Mouse (Mus musculus) neural tube, embryonic 11.5 days (tissue): ENCODE results near the gene Gm128. TPM values are rescaled to one million over a fixed set of nuclear protein-coding genes. Genes with fewer than 3 reads are reported as not detected.

ENCODE experiments used
- ATAC-seq: fragments of 200-750 bp; cut with Nextera tagmentation; 2 replicates; pipeline ENCODE4 v1.8.0; 2017; ENCODE audit warnings: moderate number of reproducible peaks, mild to moderate bottlenecking, moderate TSS enrichment, moderate library complexity; ENCODE audit not compliant: insufficient read depth, low FRiP score, low TSS enrichment
- DNase-seq: peaks from one replicate; pipeline ENCODE4 v3.0.0-alpha.2; 2015; ENCODE audit warnings: low spot score
- H3K27ac ChIP-seq: fragments of 300-500 bp; sonication (generic); 2 replicates; pipeline ENCODE4 v1.5.1; 2014; ENCODE audit warnings: low read depth, mild to moderate bottlenecking, low read length
- H3K27me3 ChIP-seq: fragments of 300-500 bp; sonication (generic); 2 replicates; pipeline ENCODE4 v1.6.1; 2014; ENCODE audit warnings: mild to moderate bottlenecking, low read length, mixed read lengths; ENCODE audit not compliant: control insufficient read depth, insufficient read depth
- H3K36me3 ChIP-seq: fragments of 300-500 bp; sonication (generic); 2 replicates; pipeline ENCODE4 v1.6.1; 2014; ENCODE audit warnings: mild to moderate bottlenecking, low read length, moderate library complexity, mixed read lengths; ENCODE audit not compliant: control insufficient read depth, insufficient read depth
- H3K4me1 ChIP-seq: fragments of 300-500 bp; sonication (generic); 2 replicates; pipeline ENCODE4 v1.6.1; 2014; ENCODE audit warnings: low read length, mixed read lengths; ENCODE audit not compliant: control insufficient read depth, insufficient read depth
- H3K4me2 ChIP-seq: fragments of 300-500 bp; sonication (generic); 2 replicates; pipeline ENCODE4 v1.6.1; 2014; ENCODE audit warnings: low read depth, mild to moderate bottlenecking, moderate library complexity
- H3K4me3 ChIP-seq: fragments of 300-500 bp; sonication (generic); 2 replicates; pipeline ENCODE4 v1.5.1; 2014; ENCODE audit warnings: low read depth, low read length
- H3K9ac ChIP-seq: fragments of 300-500 bp; sonication (generic); 2 replicates; pipeline ENCODE4 v1.6.1; 2014; ENCODE audit warnings: mild to moderate bottlenecking, low read length
- H3K9me3 ChIP-seq: fragments of 300-500 bp; sonication (generic); 2 replicates; pipeline ENCODE4 v1.6.1; 2016; ENCODE audit warnings: low read length; ENCODE audit not compliant: control insufficient read depth
- WGBS: fragments of 180-500 bp; shearing (Covaris S2); extraction: QIAGEN DNeasy Blood & Tissue Kit; methylation state at CpG from one replicate; pipeline ENCODE4 v1.1.7; 2014; 5-methylcytosine and 5-hydroxymethylcytosine counted together
- polyA plus RNA-seq: library from polyadenylated mRNA; unstranded; fragments of >200 nt; fragmentation: Nextera tagmentation; extraction: Ambion mirVana; gene quantifications from 2 replicates; pipeline ENCODE4 v1.2.1, GENCODE M21; 2014

The Gm128 gene
- polyA plus RNA-seq, 1 experiment from 2014 or later, result 0.33 TPM

DNA sequence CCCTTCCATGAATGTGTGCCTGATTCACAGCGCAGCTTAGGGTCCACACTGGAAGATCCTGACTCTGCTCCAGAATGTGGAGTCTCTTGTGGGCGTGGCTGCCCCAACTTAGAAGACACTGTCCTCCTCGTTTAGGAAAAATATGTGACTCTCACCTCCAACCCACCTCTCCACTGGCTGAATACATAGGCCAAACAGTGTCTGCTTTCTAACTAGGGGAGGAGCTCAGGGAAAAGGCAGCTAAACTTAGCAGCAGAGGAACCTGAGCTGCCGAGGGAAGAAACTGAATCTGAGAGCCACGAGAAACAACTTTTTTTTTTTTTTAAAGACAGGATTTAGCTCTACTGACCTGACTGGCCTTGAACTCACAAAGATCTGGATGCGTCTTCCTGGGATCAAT, 33.8 kb upstream of the Gm128 start:
- no peaks in the 10 kb centered on the region for H3K9me3 ChIP-seq
- H3K27me3 ChIP-seq, result no peaks in the 10 kb centered on the region
- H3K4me1 ChIP-seq, result no peaks in the 10 kb centered on the region
- DNase-seq (no peak), ATAC-seq (no peak)
- H3K9ac ChIP-seq, result no peak overlapping the region
- H3K4me2 ChIP-seq, result no peak overlapping the region
- H3K27ac ChIP-seq, result no peak overlapping the region
- WGBS, result 82% methylated on average over 6 of the region's 6 CpGs
- no peak overlapping the region for H3K4me3 ChIP-seq
- no peaks in the 10 kb centered on the region; the same call in 1 of the 2 replicates for H3K36me3 ChIP-seq

DNA sequence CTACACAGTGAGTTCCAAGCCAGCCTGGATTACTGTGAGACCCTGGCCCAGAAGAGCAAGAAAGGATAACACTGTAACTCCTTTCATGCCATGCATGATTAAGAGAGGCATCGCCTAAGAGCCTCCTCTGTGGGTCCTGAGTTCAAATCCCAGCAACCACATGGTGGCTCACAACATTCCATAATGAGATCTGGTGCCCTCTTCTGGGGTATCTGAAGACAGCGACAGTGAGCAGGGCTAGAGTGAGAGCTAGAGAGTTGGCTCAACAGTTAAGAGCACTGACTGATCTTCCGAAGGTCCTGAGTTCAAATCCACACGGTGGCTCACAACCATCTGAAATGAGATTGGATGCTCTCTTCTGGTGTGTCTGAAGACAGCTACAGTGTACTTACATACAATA, 33.1 kb upstream of the Gm128 start:
- H3K4me2 ChIP-seq, result no peak overlapping the region

DNA sequence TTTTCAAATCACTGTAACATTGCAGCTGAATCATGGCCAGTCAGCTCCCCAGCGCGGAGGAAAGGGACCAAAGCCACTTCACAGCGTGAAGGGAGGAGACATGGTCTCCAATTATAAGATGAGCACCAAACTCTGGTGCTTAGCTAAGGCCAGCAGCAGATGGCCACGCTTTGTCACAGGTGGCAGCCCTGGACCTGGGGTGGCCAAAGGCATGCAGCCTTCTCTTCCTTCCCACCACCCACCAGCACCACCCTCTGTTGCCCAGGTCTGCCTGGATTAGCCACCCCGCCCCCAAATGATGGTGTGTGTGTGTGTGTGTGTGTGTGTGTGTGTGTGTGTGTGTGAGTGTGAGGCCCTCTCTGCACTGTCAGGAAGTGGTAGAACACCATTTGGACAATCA, 32.1 kb upstream of the Gm128 start:
- H3K36me3 ChIP-seq, result no peaks in the 10 kb centered on the region; the same call in 1 of the 2 replicates
- no peaks in the 10 kb centered on the region for H3K9me3 ChIP-seq
- 96% methylated on average over 5 of the region's 5 CpGs for WGBS
- ATAC-seq, result no peak
- no peak overlapping the region for H3K27ac ChIP-seq
- no peaks in the 10 kb centered on the region for H3K4me1 ChIP-seq
- no peaks in the 10 kb centered on the region for H3K27me3 ChIP-seq
- DNase-seq, result no peak
- H3K4me3 ChIP-seq, result no peak overlapping the region
- no peak overlapping the region for H3K4me2 ChIP-seq
- no peak overlapping the region for H3K9ac ChIP-seq

More for the DNA sequence above, 33.1 kb upstream of the Gm128 start:
- Histone ChIP-seq H3K36me3 (no peaks in the 10 kb centered on the region; the same call in 1 of the 2 replicates), H3K27ac (no peak overlapping the region), H3K4me1 (no peaks in the 10 kb centered on the region), H3K9me3 (no peaks in the 10 kb centered on the region), H3K9ac (no peak overlapping the region), H3K27me3 (no peaks in the 10 kb centered on the region), H3K4me3 (no peak overlapping the region)
- no peak for DNase-seq
- ATAC-seq, result no peak
- WGBS, result 93% methylated on average over 4 of the region's 4 CpGs

DNA sequence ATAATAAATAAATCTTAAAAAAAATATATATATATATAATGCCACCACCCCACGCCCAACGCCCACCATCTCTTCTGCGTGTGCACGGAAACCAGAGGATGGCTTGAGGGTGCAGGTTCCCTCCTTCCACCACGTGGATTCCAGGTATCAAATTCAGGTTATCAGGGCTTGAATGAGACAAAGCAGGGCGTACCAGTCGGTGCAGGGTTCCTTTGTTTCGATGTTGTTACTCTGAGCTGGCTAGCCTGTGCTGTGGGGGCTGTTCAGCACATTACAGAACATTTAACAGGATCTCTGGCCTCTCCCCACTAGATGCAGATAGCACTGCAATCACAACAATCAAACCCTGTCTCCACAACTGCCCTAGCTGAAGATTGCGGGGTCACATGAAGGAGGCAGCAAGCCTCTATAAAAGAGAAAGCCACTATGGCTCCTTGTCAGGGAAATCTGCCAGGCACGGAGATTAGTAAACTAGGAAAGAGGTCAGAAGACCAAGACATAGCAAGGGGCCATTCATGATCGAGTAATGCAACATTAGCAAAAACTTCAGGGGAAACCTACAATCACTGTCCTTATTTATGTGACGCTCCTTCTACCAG, 29.5 kb upstream of the Gm128 start:
- ATAC-seq (no peak), DNase-seq (no peak)
- Histone ChIP-seq H3K4me1 (no peaks in the 10 kb centered on the region), H3K9me3 (no peaks in the 10 kb centered on the region), H3K9ac (no peak overlapping the region), H3K4me3 (no peak overlapping the region), H3K36me3 (no peaks in the 10 kb centered on the region; the same call in 1 of the 2 replicates), H3K27me3 (no peaks in the 10 kb centered on the region), H3K4me2 (no peak overlapping the region), H3K27ac (no peak overlapping the region)
- 89% methylated on average over 12 of the region's 12 CpGs for WGBS

DNA sequence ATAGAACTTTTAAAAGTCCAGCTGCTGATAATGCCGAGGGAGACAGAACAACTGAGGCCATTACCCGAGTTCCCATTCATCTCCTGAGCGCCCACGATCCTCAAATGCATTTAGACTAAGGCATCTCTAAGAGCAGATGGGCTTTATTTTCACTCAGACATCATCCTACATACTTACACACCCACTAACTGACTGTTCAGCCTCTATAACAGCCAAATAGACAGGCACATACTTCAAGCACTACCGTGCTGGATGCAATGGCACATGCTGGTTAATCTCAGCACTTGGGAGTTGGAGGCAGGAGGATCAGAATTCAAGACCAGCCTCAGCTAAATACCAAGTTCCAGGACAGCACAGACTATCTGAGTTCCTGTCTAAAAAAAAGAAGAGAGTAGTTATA, 28.4 kb upstream of the Gm128 start:
- Histone ChIP-seq H3K4me2 (no peak overlapping the region), H3K36me3 (no peaks in the 10 kb centered on the region; the same call in 1 of the 2 replicates), H3K27me3 (no peaks in the 10 kb centered on the region), H3K27ac (no peak overlapping the region), H3K4me3 (no peak overlapping the region), H3K9me3 (no peaks in the 10 kb centered on the region), H3K9ac (no peak overlapping the region), H3K4me1 (no peaks in the 10 kb centered on the region)
- no peak for DNase-seq
- no peak for ATAC-seq
- 86% methylated on average over 5 of the region's 5 CpGs for WGBS

DNA sequence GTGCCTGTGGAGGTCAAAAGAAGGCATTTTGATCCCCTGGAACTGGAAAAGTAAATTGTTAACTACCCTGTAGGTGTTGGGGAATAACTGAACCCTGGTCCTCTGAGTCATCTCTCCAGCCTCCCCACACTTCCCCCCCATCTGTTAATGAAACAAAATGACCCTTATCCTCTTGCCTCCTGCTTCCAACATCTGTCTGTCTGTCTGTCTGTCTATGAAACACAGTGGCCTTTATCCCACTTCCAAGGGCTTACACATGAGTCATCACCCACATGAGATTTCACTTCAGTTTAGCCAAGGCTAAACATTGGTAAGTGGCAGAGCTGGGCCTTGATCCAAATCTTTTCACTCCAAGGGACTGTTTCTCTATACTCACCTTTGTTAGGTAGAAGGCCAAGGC, 26.5 kb upstream of the Gm128 start:
- DNase-seq, result no peak

DNA sequence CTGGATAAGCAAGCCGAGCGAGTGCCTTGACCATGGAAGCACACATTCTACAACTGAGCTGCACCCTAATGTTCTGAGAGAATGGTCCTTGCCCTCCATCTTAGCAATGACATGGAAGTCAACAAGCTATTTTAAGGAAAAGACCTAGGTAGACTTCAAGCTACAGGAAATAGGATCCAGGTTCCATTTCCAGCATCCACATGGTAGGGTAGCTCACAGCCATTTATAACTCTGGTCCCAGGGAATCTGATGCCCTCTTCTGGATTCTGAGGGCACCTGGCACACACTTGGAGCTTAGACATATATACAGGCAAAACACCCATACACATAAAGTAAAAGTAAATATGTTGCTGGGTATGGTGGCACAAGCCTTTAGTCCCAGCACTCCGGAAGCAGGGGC, 24.7 kb upstream of the Gm128 start:
- Histone ChIP-seq H3K27ac (no peak overlapping the region), H3K36me3 (peaks cover 4% of the 10 kb centered on the region), H3K27me3 (no peaks in the 10 kb centered on the region), H3K4me1 (no peaks in the 10 kb centered on the region), H3K4me3 (no peak overlapping the region), H3K4me2 (no peak overlapping the region), H3K9me3 (no peaks in the 10 kb centered on the region), H3K9ac (no peak overlapping the region)
- no peak for DNase-seq
- WGBS, result 95% methylated on average over 3 of the region's 3 CpGs
- no peak for ATAC-seq

More for the DNA sequence above, 26.5 kb upstream of the Gm128 start:
- H3K36me3 ChIP-seq, result peaks cover 2% of the 10 kb centered on the region; the same call in 1 of the 2 replicates
- no peak overlapping the region for H3K9ac ChIP-seq
- no peak overlapping the region for H3K27ac ChIP-seq
- no peak overlapping the region for H3K4me3 ChIP-seq
- H3K4me2 ChIP-seq, result no peak overlapping the region
- H3K4me1 ChIP-seq, result no peaks in the 10 kb centered on the region
- no peaks in the 10 kb centered on the region for H3K9me3 ChIP-seq
- no peak for ATAC-seq
- no peaks in the 10 kb centered on the region for H3K27me3 ChIP-seq

DNA sequence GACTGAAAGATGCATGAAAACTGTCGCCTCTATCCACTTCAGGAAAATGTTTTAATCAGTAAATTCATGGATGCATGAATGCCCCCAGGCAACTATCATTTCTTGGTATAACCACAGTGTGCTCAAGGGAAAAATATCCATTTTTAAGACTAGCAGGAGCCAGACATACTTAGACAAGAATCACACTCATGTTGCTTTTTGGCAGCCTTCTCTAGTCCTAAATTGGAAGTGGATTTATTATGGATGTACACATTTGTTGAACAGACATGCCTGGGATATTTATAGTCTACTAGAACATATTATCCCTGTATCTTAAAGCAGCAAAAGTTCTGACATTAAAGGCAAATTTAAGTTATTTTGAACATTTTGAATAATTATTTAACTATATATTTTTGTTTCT, 23.3 kb upstream of the Gm128 start:
- Histone ChIP-seq H3K27ac (no peak overlapping the region), H3K36me3 (peaks cover 7% of the 10 kb centered on the region)
- 82% methylated on average over 1 of the region's 1 CpGs for WGBS

DNA sequence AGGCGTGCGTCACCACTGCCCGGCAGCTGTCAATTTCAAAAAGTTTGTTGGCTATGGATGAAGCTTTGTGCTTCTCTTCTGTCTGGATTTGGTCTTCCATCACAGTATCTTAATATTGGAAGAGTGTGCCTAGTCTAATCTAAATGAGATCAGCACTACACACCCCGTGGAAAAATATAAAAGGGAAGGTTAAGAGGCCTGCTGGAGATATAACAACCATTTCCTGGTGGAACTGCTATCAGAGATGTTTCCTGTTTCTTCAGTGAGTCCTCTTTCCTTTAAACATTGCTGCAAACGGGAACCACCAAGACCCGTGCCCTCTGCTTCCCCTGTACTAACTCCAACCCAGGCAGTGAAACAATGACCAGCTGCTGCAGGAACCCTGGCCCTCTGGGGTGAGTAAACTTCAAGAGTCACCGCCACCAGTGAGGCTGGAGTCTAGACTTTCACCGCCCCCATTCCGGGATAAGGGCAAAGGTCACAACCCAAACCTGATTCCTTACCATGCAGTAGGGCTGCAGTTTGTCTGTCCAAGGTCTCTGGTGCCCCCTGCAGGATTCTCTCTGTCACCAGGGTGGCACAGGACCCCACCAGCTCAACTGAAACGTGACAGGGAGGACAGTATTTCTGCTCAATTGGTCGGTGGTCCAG, 21.8 kb upstream of the Gm128 start:
- H3K27ac ChIP-seq, result no peak overlapping the region
- H3K4me1 ChIP-seq, result no peaks in the 10 kb centered on the region
- no peak overlapping the region for H3K4me2 ChIP-seq
- DNase-seq, result peak; percentile 61
- no peak overlapping the region for H3K9ac ChIP-seq
- no peaks in the 10 kb centered on the region for H3K9me3 ChIP-seq
- no peaks in the 10 kb centered on the region for H3K27me3 ChIP-seq
- peaks cover 13% of the 10 kb centered on the region for H3K36me3 ChIP-seq
- no peak for ATAC-seq
- H3K4me3 ChIP-seq, result no peak overlapping the region
- WGBS, result 46% methylated on average over 11 of the region's 11 CpGs

More for the DNA sequence above, 23.3 kb upstream of the Gm128 start:
- H3K4me1 ChIP-seq, result no peaks in the 10 kb centered on the region
- no peak for DNase-seq
- H3K9me3 ChIP-seq, result no peaks in the 10 kb centered on the region
- no peaks in the 10 kb centered on the region for H3K27me3 ChIP-seq
- H3K4me2 ChIP-seq, result no peak overlapping the region
- H3K9ac ChIP-seq, result no peak overlapping the region
- no peak for ATAC-seq
- H3K4me3 ChIP-seq, result no peak overlapping the region
